Mouse (Mus musculus) adipose tissue, adult 10 weeks (tissue): Measurements from ENCODE around the gene Olfr299. TPM values are rescaled to one million over a fixed set of nuclear protein-coding genes. Genes with fewer than 3 reads are reported as not detected.

ENCODE experiments used
- polyA plus RNA-seq: library from polyadenylated mRNA; stranded (reverse); fragments of 350-450 nt; fragmentation: Illumina TruSeq; extraction: RNeasy Lipid Tissue Mini Kit (QIAGEN cat#74804); gene quantifications from one replicate; pipeline ENCODE4 v1.2.3, GENCODE M21; 2014; ENCODE audit warnings: low read depth, low replicate concordance

Olfr299 gene
- not detected for polyA plus RNA-seq

GRCm38 (mm10) chr7:86459621-86460020, at the start of gene Olfr299:
TSS of gene Olfr299 (plus strand) at chr7:86459921.

GRCm38 (mm10) chr7:86492384-86492783, 32.7 kb downstream of the Olfr299 start, which contains the start of gene Olfr298:
TSS of gene Olfr298 (minus strand) at chr7:86492484.

Other genes starting within 250 kb of the Olfr299 start
- not detected for gene Vmn2r76, start 213.6 kb upstream of the Olfr299 start, polyA plus RNA-seq
- gene Olfr310, start 182.7 kb upstream of the Olfr299 start, polyA plus RNA-seq = not detected
- not detected for gene Olfr309, start 146.2 kb upstream of the Olfr299 start, polyA plus RNA-seq
- not detected for gene Olfr308, start 134.3 kb upstream of the Olfr299 start, polyA plus RNA-seq
- gene Olfr307, start 122.3 kb upstream of the Olfr299 start, polyA plus RNA-seq = not detected
- not detected for gene Olfr305, start 93.0 kb upstream of the Olfr299 start, polyA plus RNA-seq
- gene Olfr304, start 73.3 kb upstream of the Olfr299 start, polyA plus RNA-seq = not detected
- not detected for gene Olfr303, start 62.1 kb upstream of the Olfr299 start, polyA plus RNA-seq
- not detected for gene Olfr301, start 56.1 kb upstream of the Olfr299 start, polyA plus RNA-seq
- not detected for gene Olfr298, start 32.6 kb downstream of the Olfr299 start, polyA plus RNA-seq
- gene Olfr297, start 60.0 kb downstream of the Olfr299 start, polyA plus RNA-seq = not detected
- not detected for gene Olfr295, start 123.9 kb downstream of the Olfr299 start, polyA plus RNA-seq
- gene Olfr294, start 156.7 kb downstream of the Olfr299 start, polyA plus RNA-seq = not detected
- gene Olfr293, start 189.1 kb downstream of the Olfr299 start, polyA plus RNA-seq = not detected
- not detected for gene Olfr292, start 228.4 kb downstream of the Olfr299 start, polyA plus RNA-seq